Mouse (Mus musculus) cerebellum, postnatal 10 days (tissue): Measurements from ENCODE around the gene Chil1.
A peak's percentile ranks its signal among the peaks of the same experiment; 100 is the strongest.

ENCODE experiments used
- DNase-seq, 2 experiments: peaks; one replicate each; pipeline ENCODE4 v3.0.0; 2021; ENCODE audit warnings: mixed read lengths in 2 of 2

Gene Chil1

GRCm38 (mm10) chr1:134177976-134178375 is 4.0 kb upstream of the Chil1 start:
- no peak for DNase-seq

DNA sequence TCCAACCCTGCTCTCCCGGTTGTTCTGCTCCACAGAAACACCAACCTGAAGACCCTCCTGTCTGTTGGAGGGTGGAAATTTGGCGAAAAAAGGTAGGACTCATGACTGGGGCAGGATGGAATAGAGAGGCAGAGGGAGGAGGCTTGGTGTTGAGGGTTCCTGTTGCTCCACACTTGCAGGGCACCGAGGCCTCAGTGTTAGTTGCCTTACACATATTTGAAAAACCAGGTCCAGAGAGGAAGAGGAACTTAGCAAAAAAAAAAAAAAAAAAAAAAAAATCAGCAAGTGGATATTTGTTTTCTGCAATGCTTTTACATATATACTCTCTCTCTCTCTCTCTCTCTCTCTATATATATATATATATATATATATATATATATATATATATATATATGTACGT is 2.1 kb downstream of the Chil1 start:
- DNase-seq = no peak

DNA sequence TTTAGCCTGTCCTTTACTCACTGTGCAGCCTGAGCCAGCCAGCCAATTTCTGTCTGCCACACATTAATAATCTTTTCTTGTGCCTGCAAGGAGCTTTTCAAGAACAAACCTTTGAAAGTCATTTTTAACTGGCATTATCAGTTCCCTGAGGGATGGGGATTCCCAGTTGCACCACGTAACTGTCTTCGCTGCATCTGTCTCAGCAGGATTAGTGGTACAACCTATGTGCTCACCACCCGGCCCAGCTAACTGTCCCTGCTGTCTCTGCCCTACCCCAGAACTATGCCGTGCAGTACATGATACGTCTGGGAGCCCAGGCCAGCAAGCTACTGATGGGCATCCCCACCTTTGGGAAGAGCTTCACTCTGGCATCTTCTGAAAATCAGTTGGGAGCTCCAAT is 6.2 kb downstream of the Chil1 start:
- no peak for DNase-seq

DNA sequence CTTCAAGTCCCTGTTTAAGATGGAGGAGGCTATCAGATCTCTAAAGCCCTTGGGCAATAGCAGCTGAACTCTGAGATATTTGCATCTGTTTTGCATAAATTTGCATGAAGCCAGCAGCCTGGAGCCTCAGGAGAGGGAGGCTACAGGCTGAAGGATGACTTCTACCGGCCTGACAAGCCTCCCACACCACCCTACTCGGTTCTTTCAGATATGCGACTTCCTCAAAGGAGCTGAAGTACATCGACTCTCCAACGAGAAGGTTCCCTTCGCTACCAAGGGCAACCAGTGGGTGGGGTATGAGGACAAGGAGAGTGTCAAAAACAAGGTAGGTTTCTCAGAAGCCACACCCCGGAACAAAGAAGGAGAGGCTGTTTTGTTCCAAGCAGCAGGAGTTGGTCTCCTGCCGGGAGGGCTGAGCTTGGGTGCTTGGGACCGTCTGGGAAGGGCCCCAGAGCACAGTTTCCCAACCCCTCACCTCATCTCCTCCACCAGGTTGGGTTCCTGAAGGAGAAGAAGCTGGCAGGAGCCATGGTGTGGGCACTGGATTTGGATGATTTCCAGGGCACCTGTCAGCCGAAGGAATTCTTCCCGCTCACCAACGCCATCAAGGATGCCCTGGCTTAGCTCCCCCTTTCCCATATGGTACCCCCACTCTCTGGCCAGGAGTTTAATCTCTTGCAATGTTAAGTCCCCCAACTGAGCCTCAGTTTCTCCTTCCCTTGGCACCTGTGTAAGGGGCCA is 7.2 kb downstream of the Chil1 start:
- DNase-seq = peak; percentile 47 to 52

GRCm38 (mm10) chr1:134191192-134191591 is 9.2 kb downstream of the Chil1 start:
- no peak for DNase-seq

GRCm38 (mm10) chr1:134192024-134192423 is 10.0 kb downstream of the Chil1 start:
- no peak for DNase-seq

DNA sequence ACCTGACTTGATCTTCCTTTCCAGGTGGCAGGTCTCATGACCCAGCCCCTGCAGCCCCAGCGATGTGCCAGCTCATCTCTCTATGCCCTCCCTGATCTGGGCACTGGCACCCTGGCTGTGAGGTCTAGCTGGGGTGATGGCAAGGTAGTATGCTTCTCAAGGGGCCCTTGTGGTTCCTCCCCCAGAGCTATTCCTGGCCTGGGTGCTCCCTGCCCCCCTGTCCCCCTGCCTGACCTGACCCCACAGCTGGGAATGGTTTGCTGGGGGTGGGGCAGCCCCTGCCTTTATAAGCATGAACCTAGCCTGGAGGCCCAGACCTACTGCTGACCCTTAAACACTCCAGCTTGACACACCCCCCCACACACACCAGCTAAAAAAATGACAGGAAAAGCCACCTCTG is 11.2 kb downstream of the Chil1 start, which contains the start of gene Mybph:
TSS of gene Mybph (plus strand) at position 323 of the 400 bp plus-strand sequence.
- no peak for DNase-seq

DNA sequence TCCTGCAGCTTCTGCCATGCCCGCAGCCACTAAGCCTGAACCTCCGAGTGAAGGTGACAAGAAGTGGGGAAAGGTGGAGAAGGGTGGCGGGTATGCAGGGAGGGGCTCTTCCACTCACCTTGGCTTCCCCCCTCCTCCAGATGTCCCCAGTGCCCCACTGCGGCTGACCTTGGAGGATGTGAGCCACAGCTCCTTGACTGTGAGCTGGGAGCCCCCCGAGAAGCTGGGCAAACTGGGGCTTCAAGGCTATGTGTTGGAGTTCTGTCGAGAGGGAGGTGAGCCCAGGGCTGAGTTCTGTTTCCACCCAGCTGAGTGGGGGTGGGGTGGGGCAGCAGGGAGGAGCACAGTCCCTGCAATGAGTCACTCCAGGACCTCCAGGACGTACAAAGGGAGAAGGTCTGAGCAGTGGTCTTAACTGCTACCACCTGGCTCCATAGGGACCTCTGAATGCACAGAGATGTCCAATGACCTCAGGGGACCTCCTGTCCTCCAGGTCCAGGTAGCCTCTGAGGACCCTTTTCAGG is 11.8 kb downstream of the Chil1 start:
- DNase-seq = no peak

GRCm38 (mm10) chr1:134194298-134195022 is 12.5 kb downstream of the Chil1 start:
- DNase-seq = no peak

- DNase-seq = no peak
Measured at GRCm38 (mm10) chr1:134195117-134195516, 13.1 kb downstream of the Chil1 start.

GRCm38 (mm10) chr1:134195571-134195970 is 13.6 kb downstream of the Chil1 start:
- peak; percentile 45 to 53 for DNase-seq

- peak; percentile 67 to 68 for DNase-seq
Measured at GRCm38 (mm10) chr1:134195979-134196378, 14.0 kb downstream of the Chil1 start.

GRCm38 (mm10) chr1:134196386-134196785 is 14.4 kb downstream of the Chil1 start:
- DNase-seq = peak; percentile 76 to 77

GRCm38 (mm10) chr1:134197325-134197982 is 15.5 kb downstream of the Chil1 start:
- DNase-seq = no peak

- DNase-seq = no peak
Measured at GRCm38 (mm10) chr1:134198197-134198995, 16.4 kb downstream of the Chil1 start.

DNA sequence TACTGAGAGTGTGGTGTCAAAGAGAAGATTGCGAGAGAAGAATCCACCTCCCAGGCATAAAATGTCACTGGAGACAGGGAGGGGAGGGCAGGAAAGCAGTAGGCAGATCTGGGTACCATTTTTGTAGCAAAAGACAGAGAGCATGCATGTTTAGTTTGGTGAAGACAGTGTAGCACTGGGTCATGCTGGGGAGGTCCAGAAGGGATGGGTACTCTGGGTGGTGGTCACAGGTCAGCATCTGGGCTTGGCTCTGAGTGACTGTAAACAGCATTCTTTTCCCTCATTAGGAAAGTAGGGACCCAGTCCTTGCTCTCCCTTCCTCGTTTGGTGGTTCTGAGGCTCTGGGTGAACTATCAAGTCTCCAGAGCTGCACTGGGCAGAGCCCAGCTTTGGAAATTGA is 18.5 kb downstream of the Chil1 start:
- DNase-seq = no peak

DNA sequence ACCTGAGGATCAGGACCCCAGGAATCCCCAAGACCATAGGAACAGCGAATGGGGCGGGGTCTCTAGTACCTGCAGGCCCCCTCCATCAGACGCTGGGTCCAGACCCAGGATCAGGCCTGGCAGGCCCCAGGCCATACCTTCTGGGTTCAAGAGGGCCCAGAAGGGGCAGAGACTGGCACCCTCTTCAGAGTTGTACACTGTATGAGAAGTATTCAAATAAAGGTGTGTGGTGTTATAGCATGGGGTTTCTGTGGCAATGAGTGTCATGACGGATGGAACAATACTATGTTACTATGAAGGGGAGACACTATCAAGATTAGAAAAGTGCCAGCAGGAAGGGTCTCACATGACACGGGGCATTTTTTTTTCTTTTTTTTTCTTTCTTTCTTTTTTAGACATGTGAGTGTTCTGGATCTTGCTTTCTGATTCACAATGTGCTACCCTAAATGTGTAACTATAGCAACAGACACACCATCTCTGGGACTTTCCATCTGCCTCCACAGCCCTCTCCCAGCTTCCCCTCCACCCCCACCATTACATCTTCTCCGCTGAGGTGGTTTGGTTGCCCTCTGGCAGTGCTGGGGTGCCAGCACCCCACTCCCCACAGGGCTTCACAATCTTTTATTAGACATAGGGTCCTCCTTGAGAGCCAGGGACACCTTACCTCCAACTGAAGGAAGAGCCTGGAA is 19.2 kb downstream of the Chil1 start:
- DNase-seq = no peak

DNA sequence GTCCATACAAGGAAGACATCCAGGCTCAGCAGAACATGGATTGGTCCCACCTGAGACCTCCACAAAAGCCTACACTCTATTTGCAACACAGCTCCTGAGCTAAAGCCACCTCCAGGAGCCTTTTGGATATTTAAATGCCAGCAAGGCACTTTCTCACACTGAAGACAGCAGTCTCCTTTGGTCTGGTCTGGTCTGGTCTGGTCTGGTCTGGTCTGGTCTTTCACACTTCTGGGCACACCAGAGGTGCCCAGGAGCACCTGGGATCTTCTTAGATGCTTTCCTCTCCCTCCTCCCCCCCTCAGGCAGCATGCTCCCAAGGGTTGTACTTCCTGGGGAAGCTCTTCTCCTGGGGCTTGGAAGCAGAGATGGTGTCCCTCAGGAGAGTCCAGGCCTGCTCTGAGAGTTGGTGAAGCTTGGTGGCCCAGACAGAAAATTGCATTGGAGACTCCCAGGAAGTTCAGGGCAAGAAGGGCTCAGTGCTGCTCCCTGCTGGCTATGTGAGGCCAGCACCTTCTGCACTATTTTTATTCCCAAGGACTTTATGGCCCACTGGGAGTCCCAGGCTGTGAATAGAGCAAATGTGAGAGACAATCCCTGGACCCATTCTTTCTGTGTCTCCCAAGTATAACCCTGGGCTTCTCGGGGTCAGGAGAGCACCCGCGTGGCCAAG is 19.9 kb downstream of the Chil1 start:
- peak; percentile 63 to 72 for DNase-seq

DNA sequence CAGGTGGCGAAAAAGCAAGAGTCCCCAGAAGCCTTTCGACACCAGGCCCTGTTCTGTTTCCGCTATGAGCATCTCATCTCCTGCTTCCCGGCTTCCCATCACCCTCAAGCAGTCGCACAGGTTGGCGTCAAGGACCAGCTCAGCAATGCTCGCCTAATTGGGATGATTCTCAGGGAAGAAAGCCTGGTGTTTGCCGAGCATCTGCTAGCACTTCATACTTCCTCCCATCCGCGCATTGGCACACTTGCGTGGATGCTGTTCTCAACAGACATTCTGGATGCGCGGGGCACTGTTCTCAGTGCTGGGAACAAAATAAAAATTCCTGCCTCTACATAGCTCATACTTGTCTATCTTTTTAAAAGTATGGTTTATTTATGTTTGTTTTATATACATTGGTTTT is 22.3 kb downstream of the Chil1 start:
- DNase-seq = no peak

- peak; percentile 83 to 86 for DNase-seq
Measured at GRCm38 (mm10) chr1:134205296-134206018, 23.5 kb downstream of the Chil1 start.

GRCm38 (mm10) chr1:134206085-134206484 is 24.1 kb downstream of the Chil1 start:
- no peak for DNase-seq
